Mouse (Mus musculus) lung, postnatal 4 days (tissue): ENCODE data around the gene Gm9195.
A peak's percentile ranks its signal among the peaks of the same experiment; 100 is the strongest.

Experiments
- DNase-seq, 2 experiments: peaks; one replicate each; pipeline ENCODE4 v3.0.0; 2021

The Gm9195 gene

DNA sequence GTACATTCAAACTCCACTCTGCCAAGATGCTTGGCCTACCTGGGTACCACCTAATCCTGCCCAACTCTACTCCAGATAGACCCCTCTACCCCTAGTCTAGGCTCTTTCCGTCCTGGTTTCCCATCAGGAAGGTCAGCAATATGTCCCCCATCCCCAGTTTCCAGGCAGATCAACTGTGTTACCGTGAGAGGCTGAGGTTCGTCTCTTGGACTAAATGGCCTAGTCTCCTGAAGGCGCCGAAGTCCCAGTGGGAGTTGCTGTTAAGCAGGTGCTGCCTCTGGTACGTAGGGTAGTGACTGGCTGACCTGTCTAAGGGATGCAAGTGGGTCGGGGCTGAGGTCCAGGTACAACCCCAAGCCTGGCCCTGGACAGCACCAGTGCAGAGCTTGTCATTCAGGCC lies 50.7 kb downstream of the Gm9195 start:
- DNase-seq, result peak in 1 of 2 experiments; percentile 13

DNA sequence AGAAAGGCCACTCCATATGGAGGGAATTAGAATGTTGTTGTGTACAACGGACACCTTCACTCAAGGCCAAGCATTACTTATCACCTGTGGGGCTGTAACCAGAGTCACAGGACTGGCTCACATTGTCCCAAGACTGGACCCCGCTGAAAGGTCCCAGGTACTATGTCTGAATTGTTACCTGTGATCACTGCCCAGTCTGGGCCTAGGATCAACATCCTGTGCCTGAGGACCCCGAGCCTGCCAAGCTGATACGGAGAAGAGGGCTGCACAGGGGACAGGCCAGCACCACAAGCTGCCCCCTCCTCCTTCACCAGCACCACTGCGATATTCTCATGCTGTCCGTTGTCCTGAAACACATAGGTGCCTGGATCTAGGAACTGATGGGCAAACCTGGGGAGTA lies 51.2 kb downstream of the Gm9195 start:
- peak in 1 of 2 experiments; percentile 4 for DNase-seq

DNA sequence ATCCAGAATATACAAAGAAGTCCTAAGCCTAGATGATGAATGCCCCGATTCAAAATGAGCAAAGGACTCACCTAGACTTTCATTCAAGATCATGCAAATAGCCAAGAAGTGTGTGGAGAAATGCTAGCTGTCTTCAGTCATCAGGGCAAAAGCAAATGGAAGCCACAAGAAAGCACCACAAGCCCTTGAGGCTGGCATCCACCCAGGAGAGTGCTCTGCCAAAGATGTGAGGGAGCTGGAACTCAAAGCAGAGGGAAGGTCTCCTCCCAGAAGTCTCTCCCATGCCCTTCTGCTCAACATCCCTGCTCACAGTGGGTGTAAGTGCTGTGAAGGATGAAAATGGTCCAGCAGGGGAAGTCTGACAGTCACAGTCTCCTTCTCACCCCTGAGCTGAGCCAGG lies 52.7 kb downstream of the Gm9195 start:
- DNase-seq, result peak in 1 of 2 experiments; percentile 8

DNA sequence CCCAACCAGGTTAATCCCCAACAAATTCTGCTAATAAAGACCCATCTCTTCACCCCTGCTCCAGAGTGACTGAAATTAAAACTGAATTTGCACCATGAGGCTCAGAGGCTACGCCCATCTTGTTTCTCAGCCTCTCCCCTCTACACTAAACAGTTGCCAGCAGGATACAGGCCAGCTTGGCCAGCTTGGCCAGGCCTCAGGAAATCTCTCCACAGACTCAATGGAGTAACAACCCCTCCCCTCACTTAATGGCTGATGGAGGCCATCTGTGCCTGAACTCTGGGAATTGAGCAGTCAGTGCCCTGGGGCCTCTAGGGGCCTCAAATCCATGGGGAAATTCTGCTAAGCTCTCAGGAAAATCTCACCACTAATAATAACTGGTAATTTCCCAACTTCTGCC lies 101.9 kb downstream of the Gm9195 start:
- peak; percentile 70 to 89 for DNase-seq

DNA sequence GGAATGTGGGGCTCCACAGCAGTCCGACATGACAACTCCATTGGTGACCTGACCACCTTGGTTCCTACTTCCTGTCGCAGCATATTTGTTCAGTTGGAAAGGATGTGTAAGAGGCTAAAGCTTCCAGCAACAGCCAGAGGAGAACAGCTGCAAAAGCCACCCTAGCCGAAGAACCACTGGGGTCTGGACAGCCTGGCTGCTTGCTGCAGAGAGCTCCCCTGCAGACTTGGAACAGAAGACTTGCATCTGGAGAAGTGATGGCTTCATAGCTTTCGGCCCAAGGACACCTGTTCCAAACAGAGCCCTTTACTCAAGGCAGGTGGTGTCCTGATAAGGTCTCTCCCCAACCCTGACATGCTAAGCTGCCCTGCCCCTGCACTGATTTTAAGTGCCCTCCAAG lies 102.3 kb downstream of the Gm9195 start:
- peak in 1 of 2 experiments; percentile 49 for DNase-seq

DNA sequence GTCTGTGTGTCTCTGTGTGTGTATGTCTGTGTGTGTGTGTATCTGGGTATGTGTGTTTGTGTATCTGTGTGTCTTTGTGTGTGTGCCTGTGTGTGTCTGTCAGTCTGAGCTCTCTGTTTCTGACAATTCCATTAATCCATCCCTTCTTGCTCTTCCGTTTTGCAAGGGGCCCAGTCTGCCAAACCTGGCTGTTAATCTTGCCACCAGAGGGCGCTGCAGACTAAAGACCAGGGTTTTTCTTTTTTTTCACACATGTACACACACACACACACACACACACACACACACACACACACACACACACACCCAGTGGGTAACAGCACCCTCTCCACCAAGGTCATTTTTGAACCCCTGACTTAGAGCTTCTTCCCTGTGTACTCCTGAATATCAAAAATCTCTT lies 114.4 kb downstream of the Gm9195 start:
- DNase-seq, result peak in 1 of 2 experiments; percentile 46
